20 mouse cellular contexts compared by ENCODE assay signal in genomic region chr10:84610783-84611182, GRCm38 (mm10). TPM values are rescaled to one million over a fixed set of nuclear protein-coding genes. Genes with fewer than 3 reads are reported as not detected.
DNase-seq lines count a peak whose midpoint lies in the region; ATAC-seq and TF ChIP-seq lines count a peak whose summit lies in the region.
"Had no signal": no experiment of that assay in that cellular context is flagged by ENCODE, and none has a peak within 500 bp of the region (broad histone marks: within the 10 kb centered on the region; RNA-seq: fewer than 3 reads in every experiment).

No protein-coding gene starts in this region.

- H3K9me3 ChIP-seq in heart, embryonic 15.5 days (replicated peaks): no peaks in the 10 kb centered on the region
- no peaks in the 10 kb centered on the region for H3K9me3 ChIP-seq in lung, embryonic 14.5 days (ENCODE audit: low read depth, low read length)
- no peaks in the 10 kb centered on the region for H3K9me3 ChIP-seq in neural tube, embryonic 15.5 days (replicated peaks)
- H3K9me3 ChIP-seq: forebrain, embryonic 10.5 days; hindbrain, embryonic 15.5 days; intestine, embryonic 15.5 days had no signal

- ATAC-seq in heart, embryonic 15.5 days (replicated peaks; ENCODE audit: insufficient number of reproducible peaks, insufficient read depth, low FRiP score, low read depth): no peak
- ATAC-seq in lung, embryonic 14.5 days (ENCODE audit: insufficient read depth): peak; percentile 49
- ATAC-seq in neural tube, embryonic 15.5 days (ENCODE audit: low FRiP score): no peak
- ATAC-seq: forebrain, postnatal 0 days; intestine, embryonic 15.5 days; liver, postnatal 0 days had no signal

- H3K4me3 ChIP-seq in gastrocnemius, adult 2 months: no peak overlapping the region
- no peak overlapping the region for H3K4me3 ChIP-seq in heart, embryonic 15.5 days
- H3K4me3 ChIP-seq in lung, embryonic 14.5 days (ENCODE audit: low read depth, low read length): no peak overlapping the region
- no peak overlapping the region for H3K4me3 ChIP-seq in neural tube, embryonic 15.5 days (replicated peaks)
- H3K4me3 ChIP-seq: forebrain, embryonic 10.5 days; hindbrain, embryonic 15.5 days; intestine, embryonic 15.5 days; left cerebral cortex, adult 2 months had no signal

- no peak overlapping the region for H3K4me2 ChIP-seq in heart, embryonic 15.5 days
- no peak overlapping the region for H3K4me2 ChIP-seq in lung, embryonic 14.5 days
- H3K4me2 ChIP-seq in neural tube, embryonic 15.5 days: no peak overlapping the region
- H3K4me2 ChIP-seq: hindbrain, embryonic 15.5 days; intestine, embryonic 15.5 days had no signal

- H3K36me3 ChIP-seq in heart, embryonic 15.5 days: peaks cover 17% of the 10 kb centered on the region; the same call in 1 of the 2 replicates
- H3K36me3 ChIP-seq in lung, embryonic 14.5 days (ENCODE audit: insufficient read depth): no peaks in the 10 kb centered on the region
- peaks cover 12% of the 10 kb centered on the region for H3K36me3 ChIP-seq in neural tube, embryonic 15.5 days
- H3K36me3 ChIP-seq: forebrain, embryonic 10.5 days; intestine, embryonic 15.5 days had no signal

- DNase-seq in gastrocnemius, adult 2 months: no peak
- DNase-seq in gastrocnemius, postnatal 14 days: no peak
- DNase-seq in heart, adult 18-20 months: no peak
- peak; percentile 35 for DNase-seq in lung, embryonic 14.5 days
- DNase-seq in lung, postnatal 36 days: peak; percentile 62
- DNase-seq in cerebellum, adult 9-10 months: no peak
- DNase-seq: adrenal gland, postnatal 10 days; cerebellum, postnatal 10 days; forebrain, postnatal 0 days; kidney, adult 9 months; kidney, postnatal 36 days; left cerebral cortex, postnatal 4 days; liver, postnatal 0 days; thymus, postnatal 25 days had no signal

- WGBS in heart, embryonic 15.5 days: 53% methylated on average over 3 of the region's 3 CpGs
- 53% methylated on average over 3 of the region's 3 CpGs for WGBS in lung, embryonic 14.5 days
- 80% methylated on average over 3 of the region's 3 CpGs for WGBS in neural tube, embryonic 15.5 days

- TF ChIP-seq CTCF in gastrocnemius, adult 2 months (IDR thresholded peaks at IDR 0.05): no peak
- no peak for TF ChIP-seq CTCF in lung, embryonic 14.5 days (IDR thresholded peaks at IDR 0.05; ENCODE audit: low read depth)

- H3K9ac ChIP-seq in heart, embryonic 15.5 days: no peak overlapping the region
- H3K9ac ChIP-seq in lung, embryonic 14.5 days: no peak overlapping the region
- H3K9ac ChIP-seq in neural tube, embryonic 15.5 days (replicated peaks): no peak overlapping the region
- H3K9ac ChIP-seq: forebrain, postnatal 0 days; hindbrain, embryonic 15.5 days; intestine, embryonic 15.5 days; liver, postnatal 0 days had no signal

- peak overlapping the region; percentile 48 for H3K27ac ChIP-seq in gastrocnemius, adult 2 months
- H3K27ac ChIP-seq in heart, embryonic 15.5 days: peak overlapping the region; percentile 75
- H3K27ac ChIP-seq in lung, embryonic 14.5 days (ENCODE audit: low read depth): peak overlapping the region; percentile 82
- no peak overlapping the region for H3K27ac ChIP-seq in neural tube, embryonic 15.5 days (replicated peaks)
- H3K27ac ChIP-seq: forebrain, embryonic 10.5 days; hindbrain, embryonic 15.5 days; intestine, embryonic 15.5 days; left cerebral cortex, adult 2 months had no signal

- intact Hi-C loops in gastrocnemius, adult 2 months (cut with DNase I): no loop called here
- intact Hi-C loops in gastrocnemius, postnatal 14 days (cut with DNase I; ENCODE audit: low total_unique reads): no loop called here

- no peaks in the 10 kb centered on the region for H3K27me3 ChIP-seq in heart, embryonic 15.5 days
- no peaks in the 10 kb centered on the region for H3K27me3 ChIP-seq in lung, embryonic 14.5 days (ENCODE audit: insufficient read depth, low read length)
- no peaks in the 10 kb centered on the region for H3K27me3 ChIP-seq in neural tube, embryonic 15.5 days (replicated peaks)
- H3K27me3 ChIP-seq: hindbrain, embryonic 15.5 days; intestine, embryonic 15.5 days had no signal

- peaks cover 45% of the 10 kb centered on the region for H3K4me1 ChIP-seq in heart, embryonic 15.5 days (replicated peaks)
- H3K4me1 ChIP-seq in lung, embryonic 14.5 days (ENCODE audit: insufficient read depth): 0 out of 2 replicates have a peak, but pooled peaks cover 4% of the 10 kb centered on the region
- H3K4me1 ChIP-seq in neural tube, embryonic 15.5 days: no peaks in the 10 kb centered on the region
- H3K4me1 ChIP-seq: hindbrain, embryonic 15.5 days; intestine, embryonic 15.5 days had no signal

RNA-seq across cellular contexts. Expression of gene Polr3b, which starts 11.3 kb away (rescaled TPM):
- total RNA-seq in gastrocnemius, adult 2 months (2021): 10 to 100 TPM in 1 of 2 experiments, 1 to 10 TPM in 1; 9.3 to 13.3 TPM
- 10 to 100 TPM; 13.0 to 13.1 TPM for total RNA-seq in gastrocnemius, postnatal 14 days (2021)
- 8.0 and 8.9 TPM in 2 replicates for polyA plus RNA-seq in heart, embryonic 15.5 days (2015; fragmentation: Nextera tagmentation; extraction: Ambion mirVana)
- total RNA-seq in heart, adult 18-20 months (2021): 10 to 100 TPM; 11.5 to 12.6 TPM
- polyA plus RNA-seq in lung, embryonic 14.5 days (2014; fragmentation: Nextera tagmentation; extraction: Ambion mirVana): 15.7 and 16.4 TPM in 2 replicates
- 13.5 and 13.6 TPM in 2 replicates for polyA plus RNA-seq in neural tube, embryonic 15.5 days (2015; fragmentation: Nextera tagmentation; extraction: Ambion mirVana)

RNA-seq across cellular contexts. Expression of gene Tcp11l2, which starts 34.4 kb away (rescaled TPM):
- total RNA-seq in gastrocnemius, adult 2 months (2021): 10 to 100 TPM; 45.4 to 55.7 TPM
- total RNA-seq in gastrocnemius, postnatal 14 days (2021): 100 to 1,000 TPM in 1 of 2 experiments, 10 to 100 TPM in 1; 68.4 to 118 TPM
- 32.9 and 33.3 TPM in 2 replicates for polyA plus RNA-seq in heart, embryonic 15.5 days (2015; fragmentation: Nextera tagmentation; extraction: Ambion mirVana)
- 100 to 1,000 TPM; 105 to 143 TPM for total RNA-seq in heart, adult 18-20 months (2021)
- 15.1 and 17.4 TPM in 2 replicates for polyA plus RNA-seq in lung, embryonic 14.5 days (2014; fragmentation: Nextera tagmentation; extraction: Ambion mirVana)
- 27.5 and 27.8 TPM in 2 replicates for polyA plus RNA-seq in neural tube, embryonic 15.5 days (2015; fragmentation: Nextera tagmentation; extraction: Ambion mirVana)

Comparison
In these comparisons a context has a peak if more than half of its experiments do, and no peak if none do; other contexts are left out.
1. DNase-seq: peak in lung, embryonic 14.5 days (single experiment) and lung, postnatal 36 days (single experiment); none in gastrocnemius, adult 2 months (single experiment), gastrocnemius, postnatal 14 days (single experiment), heart, adult 18-20 months (0 of 2) and cerebellum, adult 9-10 months (single experiment).